Mouse (Mus musculus) heart, embryonic 11.5 days (tissue): ENCODE measurements around the gene Ncbp1. TPM values are rescaled to one million over a fixed set of nuclear protein-coding genes. Genes with fewer than 3 reads are reported as not detected.

Experiments
- ATAC-seq: fragments of 200-750 bp; cut with Nextera tagmentation; replicated peaks from 2 replicates; pipeline ENCODE4 v1.8.0; 2017; ENCODE audit warnings: moderate library complexity; ENCODE audit not compliant: insufficient number of reproducible peaks, low FRiP score, low TSS enrichment
- H3K27ac ChIP-seq: fragments of 300-500 bp; sonication (generic); 2 replicates; pipeline ENCODE4 v1.5.1; 2014; ENCODE audit warnings: mild to moderate bottlenecking, low read depth, low read length
- H3K27me3 ChIP-seq: fragments of 300-500 bp; sonication (generic); 2 replicates; pipeline ENCODE4 v1.6.1; 2014; ENCODE audit warnings: mild to moderate bottlenecking, low read length, mixed read lengths; ENCODE audit not compliant: control insufficient read depth, insufficient read depth
- H3K36me3 ChIP-seq: fragments of 300-500 bp; sonication (generic); 2 replicates; pipeline ENCODE4 v1.6.1; 2014; ENCODE audit warnings: mild to moderate bottlenecking, low read length, moderate library complexity, mixed read lengths; ENCODE audit not compliant: control insufficient read depth, insufficient read depth
- H3K4me1 ChIP-seq: fragments of 300-500 bp; sonication (generic); 2 replicates; pipeline ENCODE4 v1.6.1; 2014; ENCODE audit warnings: low read length; ENCODE audit not compliant: control insufficient read depth, insufficient read depth
- H3K4me2 ChIP-seq: fragments of 300-500 bp; sonication (generic); 2 replicates; pipeline ENCODE4 v1.6.1; 2014; ENCODE audit warnings: mild to moderate bottlenecking, moderate library complexity
- H3K4me3 ChIP-seq: fragments of 300-500 bp; sonication (generic); 2 replicates; pipeline ENCODE4 v1.5.1; 2014; ENCODE audit warnings: low read depth, low read length
- H3K9ac ChIP-seq: fragments of 300-500 bp; sonication (generic); 2 replicates; pipeline ENCODE4 v1.6.1; 2014; ENCODE audit warnings: mild to moderate bottlenecking, low read depth, low read length, moderate library complexity
- H3K9me3 ChIP-seq: fragments of 300-500 bp; sonication (generic); replicated peaks from 2 replicates; pipeline ENCODE4 v1.6.1; 2016; ENCODE audit warnings: low read length; ENCODE audit not compliant: control insufficient read depth
- WGBS: fragments of 180-500 bp; shearing (Covaris S2); extraction: QIAGEN DNeasy Blood & Tissue Kit; methylation state at CpG from one replicate; pipeline ENCODE4 v1.1.7; 2014; ENCODE audit not compliant: insufficient replicate concordance; 5-methylcytosine and 5-hydroxymethylcytosine counted together
- polyA plus RNA-seq: library from polyadenylated mRNA; unstranded; fragments of >200 nt; fragmentation: Nextera tagmentation; extraction: Ambion mirVana; gene quantifications from 2 replicates; pipeline ENCODE4 v1.2.1, GENCODE M21; 2014

The Ncbp1 gene
- polyA plus RNA-seq, 1 experiment from 2014 or later, result 59.1 TPM

- no peak overlapping the region for H3K9ac ChIP-seq
- WGBS, result 87% methylated on average over 14 of the region's 14 CpGs
- no peak overlapping the region for H3K4me3 ChIP-seq
- H3K36me3 ChIP-seq, result peaks cover 21% of the 10 kb centered on the region
- no peak overlapping the region for H3K27ac ChIP-seq
- H3K4me2 ChIP-seq, result no peak overlapping the region
- H3K27me3 ChIP-seq, result no peaks in the 10 kb centered on the region
- H3K9me3 ChIP-seq, result no peaks in the 10 kb centered on the region
- H3K4me1 ChIP-seq, result 0 out of 2 replicates have a peak, but pooled peaks cover 4% of the 10 kb centered on the region
- ATAC-seq, result no peak
These were observed 18.8 kb upstream of the Ncbp1 start for GRCm38 (mm10) chr4:46119514-46120094.

DNA sequence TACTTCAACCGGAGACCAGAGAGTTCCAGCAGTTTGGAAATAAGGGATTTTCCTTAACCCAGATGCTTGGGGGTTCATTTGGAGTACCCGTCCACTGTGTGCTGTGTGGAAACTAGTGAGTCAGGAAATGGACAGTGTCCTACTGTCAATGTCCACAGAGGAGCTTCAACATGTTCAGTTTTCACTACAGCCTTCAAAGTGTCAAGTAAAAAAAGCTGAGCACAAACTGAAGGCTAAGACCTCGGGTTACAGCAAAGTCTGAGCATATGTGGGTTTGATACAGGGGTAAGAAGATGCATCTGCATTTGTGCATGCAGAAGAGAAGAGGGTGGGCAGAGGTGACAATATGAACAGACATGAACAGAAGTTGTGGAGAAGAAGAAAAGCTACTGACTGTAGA lies 17.6 kb upstream of the Ncbp1 start:
- Histone ChIP-seq H3K27me3 (no peaks in the 10 kb centered on the region), H3K4me3 (no peak overlapping the region), H3K9ac (no peak overlapping the region), H3K9me3 (no peaks in the 10 kb centered on the region), H3K4me1 (0 out of 2 replicates have a peak, but pooled peaks cover 4% of the 10 kb centered on the region), H3K36me3 (peaks cover 26% of the 10 kb centered on the region), H3K27ac (no peak overlapping the region), H3K4me2 (no peak overlapping the region)
- ATAC-seq, result no peak
- 74% methylated on average over 3 of the region's 3 CpGs for WGBS

DNA sequence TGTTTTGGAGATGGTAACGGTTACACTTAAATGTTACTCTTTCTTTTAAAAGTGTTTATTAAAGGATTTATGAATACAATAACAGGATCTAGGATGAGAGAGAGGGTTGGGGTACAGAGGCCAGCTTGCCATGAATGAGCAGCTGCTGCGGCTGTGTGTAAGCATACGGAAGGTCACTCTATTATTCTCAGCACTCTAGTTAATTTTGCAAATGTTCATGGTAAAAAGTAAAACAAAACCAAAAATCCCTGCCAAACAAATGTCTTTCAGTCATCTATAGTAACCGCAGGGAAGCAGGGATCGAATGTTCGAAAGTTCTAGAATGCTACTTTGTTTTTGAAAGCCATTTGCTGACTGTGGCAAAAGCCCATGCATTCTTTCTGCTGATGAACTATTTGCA lies 15.1 kb upstream of the Ncbp1 start:
- no peak for ATAC-seq
- WGBS, result 96% methylated on average over 6 of the region's 6 CpGs
- Histone ChIP-seq H3K9me3 (no peaks in the 10 kb centered on the region), H3K9ac (no peak overlapping the region), H3K4me3 (no peak overlapping the region), H3K27ac (no peak overlapping the region), H3K4me2 (no peak overlapping the region), H3K27me3 (no peaks in the 10 kb centered on the region), H3K4me1 (no peaks in the 10 kb centered on the region), H3K36me3 (peaks cover 21% of the 10 kb centered on the region)

DNA sequence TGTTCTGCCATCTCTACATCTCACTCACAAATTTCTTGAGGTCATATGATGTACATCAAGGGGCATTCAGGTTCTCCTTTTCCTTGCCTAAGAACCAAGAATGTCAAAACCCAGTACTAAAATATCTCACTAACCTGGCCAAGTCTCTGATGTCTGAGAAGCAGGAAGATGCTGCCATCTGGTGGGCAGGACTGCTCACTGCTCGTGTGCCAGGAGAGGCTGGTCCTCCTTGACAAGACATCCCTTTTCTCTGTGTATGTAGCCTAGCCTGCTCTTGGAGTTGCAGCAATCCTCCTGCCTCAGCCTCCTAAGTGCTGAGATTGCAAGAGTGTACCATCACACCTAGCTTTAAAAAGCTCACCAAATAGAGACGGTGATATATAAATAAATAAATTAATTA lies 11.9 kb upstream of the Ncbp1 start:
- 52% methylated on average over 2 of the region's 2 CpGs for WGBS
- no peak overlapping the region for H3K9ac ChIP-seq
- no peak overlapping the region for H3K4me3 ChIP-seq
- H3K9me3 ChIP-seq, result no peaks in the 10 kb centered on the region
- H3K36me3 ChIP-seq, result peaks cover 31% of the 10 kb centered on the region
- ATAC-seq, result no peak
- H3K27ac ChIP-seq, result no peak overlapping the region
- H3K27me3 ChIP-seq, result no peaks in the 10 kb centered on the region
- no peak overlapping the region for H3K4me2 ChIP-seq
- no peaks in the 10 kb centered on the region for H3K4me1 ChIP-seq

GRCm38 (mm10) chr4:46129311-46130004 lies 9.0 kb upstream of the Ncbp1 start:
- H3K36me3 ChIP-seq, result peaks cover 44% of the 10 kb centered on the region

GRCm38 (mm10) chr4:46130221-46130620 lies 8.2 kb upstream of the Ncbp1 start:
- H3K27me3 ChIP-seq, result no peaks in the 10 kb centered on the region
- 70% methylated on average over 3 of the region's 3 CpGs for WGBS
- H3K4me2 ChIP-seq, result no peak overlapping the region
- no peak for ATAC-seq
- H3K36me3 ChIP-seq, result peaks cover 46% of the 10 kb centered on the region
- H3K27ac ChIP-seq, result no peak overlapping the region
- no peak overlapping the region for H3K9ac ChIP-seq
- no peaks in the 10 kb centered on the region for H3K4me1 ChIP-seq
- H3K4me3 ChIP-seq, result no peak overlapping the region
- H3K9me3 ChIP-seq, result no peaks in the 10 kb centered on the region

More at GRCm38 (mm10) chr4:46129311-46130004, 9.0 kb upstream of the Ncbp1 start:
- H3K9ac ChIP-seq, result no peak overlapping the region
- H3K9me3 ChIP-seq, result no peaks in the 10 kb centered on the region
- H3K27me3 ChIP-seq, result no peaks in the 10 kb centered on the region
- no peak overlapping the region for H3K4me2 ChIP-seq
- WGBS, result 90% methylated on average over 8 of the region's 8 CpGs
- no peak overlapping the region for H3K27ac ChIP-seq
- ATAC-seq, result no peak
- H3K4me3 ChIP-seq, result no peak overlapping the region
- no peaks in the 10 kb centered on the region for H3K4me1 ChIP-seq

DNA sequence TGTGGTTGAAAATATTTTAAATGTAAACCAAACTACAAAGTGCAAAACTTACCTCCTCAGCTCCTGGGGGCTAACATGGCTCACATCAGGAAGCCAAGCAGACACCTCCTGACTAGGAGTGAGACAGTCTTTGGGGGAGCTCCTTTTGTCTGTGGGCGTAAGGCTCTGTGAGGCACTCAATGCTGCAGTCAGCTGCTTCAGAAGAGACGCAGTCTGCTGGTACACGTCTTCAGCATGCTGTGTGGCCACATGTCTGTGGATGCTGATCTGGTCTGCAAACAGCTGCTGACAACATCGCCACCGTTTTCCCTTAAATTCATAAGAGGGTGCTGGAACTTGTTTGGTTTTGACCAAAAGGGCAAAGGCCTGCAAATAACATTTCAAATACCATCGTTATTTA lies 6.6 kb upstream of the Ncbp1 start:
- WGBS, result 89% methylated on average over 6 of the region's 6 CpGs
- H3K9me3 ChIP-seq, result no peaks in the 10 kb centered on the region
- H3K4me3 ChIP-seq, result no peak overlapping the region
- H3K4me2 ChIP-seq, result no peak overlapping the region
- H3K36me3 ChIP-seq, result peaks cover 38% of the 10 kb centered on the region
- no peak overlapping the region for H3K27ac ChIP-seq
- no peaks in the 10 kb centered on the region for H3K4me1 ChIP-seq
- no peak for ATAC-seq
- H3K27me3 ChIP-seq, result no peaks in the 10 kb centered on the region
- no peak overlapping the region for H3K9ac ChIP-seq

DNA sequence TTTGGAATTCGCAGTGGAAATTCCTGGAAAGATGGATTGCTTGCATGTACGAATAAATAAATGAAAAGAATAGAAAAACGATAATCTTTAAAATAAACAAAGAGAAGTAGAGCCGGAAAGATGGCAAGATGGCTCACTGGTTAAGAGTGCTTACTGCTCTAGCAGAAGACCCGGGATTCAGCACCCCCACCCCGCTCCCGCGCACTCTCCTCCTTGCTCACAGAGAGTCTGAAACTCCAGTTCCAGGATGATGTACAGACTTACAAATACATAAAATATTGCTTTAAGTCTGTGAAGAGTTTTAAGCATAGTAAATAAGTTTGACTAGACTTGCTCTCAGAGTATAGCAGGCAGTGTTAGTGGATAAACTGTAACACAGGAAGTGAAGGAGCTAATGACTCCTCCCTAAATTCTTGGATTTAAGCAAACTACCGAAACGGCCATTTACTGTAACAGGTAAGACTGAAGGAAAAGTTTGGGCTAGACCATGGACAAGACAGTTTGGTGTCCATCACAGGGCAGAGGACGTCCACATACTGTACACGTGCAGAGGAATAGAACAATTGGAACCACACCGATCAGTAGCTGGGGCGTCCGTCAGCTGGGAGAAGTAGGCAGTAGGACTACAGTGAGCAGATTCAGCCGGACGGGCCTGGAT lies 655 bp upstream of the Ncbp1 start:
- Histone ChIP-seq H3K27me3 (no peaks in the 10 kb centered on the region), H3K9me3 (no peaks in the 10 kb centered on the region), H3K4me3 (peak overlapping the region; percentile 88), H3K4me2 (peak overlapping the region; percentile 67), H3K4me1 (peaks cover 13% of the 10 kb centered on the region), H3K27ac (peak overlapping the region; percentile 99), H3K9ac (peak overlapping the region; percentile 90), H3K36me3 (peaks cover 12% of the 10 kb centered on the region)
- WGBS, result 8% methylated on average over 17 of the region's 17 CpGs
- peak; percentile 56 for ATAC-seq
